ENCODE assay signal across 16 mouse cellular contexts in genomic region chr11:88012621-88013244, GRCm38 (mm10).
"Had no signal": no experiment of that assay in that cellular context is flagged by ENCODE, and none has a peak within 500 bp of the region (broad histone marks: within the 10 kb centered on the region; RNA-seq: fewer than 3 reads in every experiment).

No protein-coding gene starts in this region.

- DNase-seq: gastrocnemius, postnatal 14 days; gastrocnemius, postnatal 36 days; heart, adult 18-20 months; heart, postnatal 10 days; heart, postnatal 4 days; kidney, adult 18-20 months; kidney, adult 8-10 months; kidney, postnatal 10 days; kidney, postnatal 25 days; kidney, postnatal 4 days; layer of hippocampus, adult 9-11 months; layer of hippocampus, postnatal 36 days; left cerebral cortex, postnatal 4 days had no signal

- ATAC-seq: hindbrain, postnatal 0 days; intestine, embryonic 16.5 days; liver, embryonic 12.5 days had no signal
